Mouse (Mus musculus) spleen, adult 2 months (tissue): ENCODE results near the gene Senp2.

Source experiments
- CTCF ChIP-seq: fragments of 200-500 bp; IDR thresholded peaks from 2 replicates; pipeline ENCODE4 v1.5.1; 2011; ENCODE audit warnings: mild to moderate bottlenecking, inconsistent platforms; ENCODE audit not compliant: insufficient read depth, insufficient read length, insufficient replicate concordance; ENCODE audit errors: extremely low read depth
- POLR2A ChIP-seq: fragments of 200-500 bp; IDR thresholded peaks from 2 replicates; pipeline ENCODE4 v1.6.1; 2011; ENCODE audit warnings: low read depth, low read length, inconsistent platforms

GRCm38 (mm10) chr16:22062284-22062683, 53.0 kb downstream of the Senp2 start:
- no peak for TF ChIP-seq CTCF
- TF ChIP-seq POLR2A = no peak
